Mouse (Mus musculus): Measurements from ENCODE around the gene Lpcat1. TPM values are rescaled to one million over a fixed set of nuclear protein-coding genes. Genes with fewer than 3 reads are reported as not detected.

Lpcat1 gene
- total RNA-seq (2021) = 10 to 100 TPM; 17.8 to 19.0 TPM
- long read RNA-seq, experiment 1, transcript Lpcat1-201 (14 exons, 3,675 nt) = major isoform, 24 of 26 reads
- long read RNA-seq, experiment 1, partial matches to known transcripts = 0 of 26 reads
- long read RNA-seq, experiment 1, other reads (novel, unspliced or antisense) = 2 of 26 reads
- long read RNA-seq, experiment 2, transcript Lpcat1-201 (14 exons, 3,675 nt) = major isoform, 19 of 27 reads
- long read RNA-seq, experiment 2, partial matches to known transcripts = 2 of 27 reads
- long read RNA-seq, experiment 2, other reads (novel, unspliced or antisense) = 4 of 27 reads

GRCm38 (mm10) chr13:73467034-73467420 is at the start of gene Lpcat1:
Lpcat1 (plus strand) TSS chr13:73467197.
- DNase-seq (ENCODE audit: low spot score in 2 of 2) = peak; percentile 87 to 88

- no peak for DNase-seq (ENCODE audit: low spot score in 2 of 2)
These were observed 49.3 kb upstream of the Lpcat1 start for GRCm38 (mm10) chr13:73417478-73418220.

GRCm38 (mm10) chr13:73418297-73418696 is 48.7 kb upstream of the Lpcat1 start:
- no peak for DNase-seq (ENCODE audit: low spot score in 2 of 2)

GRCm38 (mm10) chr13:73419244-73419643 is 47.8 kb upstream of the Lpcat1 start:
- DNase-seq (ENCODE audit: low spot score in 2 of 2) = no peak

DNA sequence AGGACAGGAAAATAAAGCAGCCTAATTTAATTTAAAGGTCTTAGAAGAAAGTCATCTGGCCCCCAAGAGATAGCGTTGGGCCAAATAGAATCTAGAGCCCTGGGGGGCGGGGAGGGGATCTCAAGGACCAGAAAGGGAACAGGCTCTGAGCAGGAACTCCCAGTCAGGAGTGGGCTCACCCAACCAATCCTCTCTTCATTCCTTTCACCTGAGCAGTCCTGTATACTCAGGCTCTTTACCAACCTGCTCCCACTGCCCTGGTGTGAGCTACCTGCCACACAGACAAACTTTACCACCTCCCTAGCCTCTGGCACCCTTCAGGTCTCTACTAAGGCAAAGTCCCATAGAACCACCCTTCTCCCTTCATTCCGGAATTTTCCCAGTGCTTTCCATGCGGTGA is 44.0 kb upstream of the Lpcat1 start:
- no peak for DNase-seq (ENCODE audit: low spot score in 2 of 2)

DNA sequence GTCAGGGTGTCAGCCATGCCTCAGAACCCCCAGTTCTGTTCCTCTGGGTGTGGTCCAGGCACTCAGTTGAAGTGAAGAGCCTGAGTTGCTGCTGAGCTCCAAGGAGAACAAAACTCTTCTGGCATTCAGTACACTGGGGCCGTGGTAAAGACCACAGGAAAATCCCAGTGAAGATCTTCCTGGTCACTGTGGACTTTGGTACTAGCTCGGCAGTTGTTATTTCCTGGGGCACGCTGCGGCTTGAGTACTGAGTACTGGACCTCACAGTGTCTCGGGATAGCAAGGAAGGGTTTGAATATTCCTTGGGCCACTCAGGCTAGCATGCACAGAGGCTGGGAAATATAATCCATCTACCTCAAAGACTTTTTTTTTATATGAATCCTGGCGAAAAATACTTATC is 42.0 kb upstream of the Lpcat1 start:
- no peak for DNase-seq (ENCODE audit: low spot score in 2 of 2)

GRCm38 (mm10) chr13:73425839-73426490 is 41.0 kb upstream of the Lpcat1 start:
- DNase-seq (ENCODE audit: low spot score in 2 of 2) = peak; percentile 41 to 66

GRCm38 (mm10) chr13:73426587-73426986 is 40.4 kb upstream of the Lpcat1 start:
- DNase-seq (ENCODE audit: low spot score in 2 of 2) = no peak

GRCm38 (mm10) chr13:73429605-73430321 is 37.2 kb upstream of the Lpcat1 start:
- DNase-seq (ENCODE audit: low spot score in 2 of 2) = no peak

- no peak for DNase-seq (ENCODE audit: low spot score in 2 of 2)
These were observed 34.4 kb upstream of the Lpcat1 start for GRCm38 (mm10) chr13:73432466-73433149.

- no peak for DNase-seq (ENCODE audit: low spot score in 2 of 2)
These were observed 33.1 kb upstream of the Lpcat1 start for GRCm38 (mm10) chr13:73433681-73434535.

DNA sequence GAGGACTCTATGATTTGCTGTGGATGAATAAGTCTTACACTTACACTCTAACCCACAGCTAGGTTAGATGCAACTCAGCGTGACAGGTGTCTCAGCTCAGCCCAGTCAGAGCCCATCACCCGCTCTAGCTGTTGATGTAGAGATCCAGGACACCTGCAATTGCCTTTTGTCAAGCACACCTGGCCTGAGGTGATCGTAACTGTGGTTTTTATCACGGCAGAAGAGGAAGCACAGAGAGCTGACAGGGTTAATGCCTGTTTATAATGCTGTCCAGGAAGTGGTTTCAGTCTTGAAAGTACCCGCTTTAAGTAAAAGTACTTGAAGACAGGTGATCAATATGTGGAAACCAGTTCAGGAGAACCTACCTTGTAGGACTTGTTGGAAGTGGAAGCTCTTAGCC is 32.3 kb upstream of the Lpcat1 start:
- no peak for DNase-seq (ENCODE audit: low spot score in 2 of 2)

DNA sequence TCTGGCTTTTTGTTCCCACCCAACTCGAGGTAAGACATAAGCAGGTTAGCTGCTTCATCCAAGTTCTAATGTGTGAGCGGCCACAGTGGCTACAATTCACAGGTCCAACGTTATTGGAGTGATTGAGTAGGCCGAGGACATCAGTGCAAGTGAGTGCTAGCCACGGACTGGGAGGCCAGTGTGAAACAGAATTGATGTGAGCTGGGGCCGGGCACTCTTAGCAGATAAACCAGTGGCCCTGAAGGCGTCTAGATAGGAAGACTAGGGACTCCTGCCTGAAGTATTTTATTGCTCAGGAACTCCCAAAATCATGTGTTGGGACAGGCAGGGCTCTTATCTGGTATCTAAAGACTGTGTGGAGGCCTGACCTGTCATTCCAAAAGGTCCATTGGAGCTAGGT is 31.3 kb upstream of the Lpcat1 start:
- DNase-seq (ENCODE audit: low spot score in 2 of 2) = no peak

GRCm38 (mm10) chr13:73439057-73439456 is 27.9 kb upstream of the Lpcat1 start:
- no peak for DNase-seq (ENCODE audit: low spot score in 2 of 2)

DNA sequence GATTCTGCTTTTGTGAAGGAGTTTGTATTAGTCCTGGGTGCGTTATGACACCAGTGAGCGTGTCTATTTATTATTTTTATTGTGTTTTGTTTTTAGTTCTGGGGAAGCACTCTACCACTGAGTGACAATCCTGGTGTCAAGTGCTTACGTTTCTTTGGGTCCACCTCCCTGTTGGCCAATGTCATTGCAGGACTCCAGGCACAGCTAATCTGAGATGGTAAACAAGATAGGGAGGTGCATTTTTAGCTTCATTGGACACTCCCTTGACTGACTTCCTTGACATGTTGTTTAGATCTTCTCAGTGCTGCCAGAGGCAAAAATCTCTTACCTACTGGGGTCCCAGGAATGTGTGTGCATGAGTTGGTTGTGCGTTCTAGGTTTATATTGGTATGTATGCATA is 26.0 kb upstream of the Lpcat1 start:
- no peak for DNase-seq (ENCODE audit: low spot score in 2 of 2)

- DNase-seq (ENCODE audit: low spot score in 2 of 2) = no peak
These were observed 25.3 kb upstream of the Lpcat1 start for GRCm38 (mm10) chr13:73441686-73442085.

- DNase-seq (ENCODE audit: low spot score in 2 of 2) = no peak
These were observed 24.6 kb upstream of the Lpcat1 start for GRCm38 (mm10) chr13:73442431-73442830.

- no peak for DNase-seq (ENCODE audit: low spot score in 2 of 2)
These were observed 23.7 kb upstream of the Lpcat1 start for GRCm38 (mm10) chr13:73443093-73443821.

DNA sequence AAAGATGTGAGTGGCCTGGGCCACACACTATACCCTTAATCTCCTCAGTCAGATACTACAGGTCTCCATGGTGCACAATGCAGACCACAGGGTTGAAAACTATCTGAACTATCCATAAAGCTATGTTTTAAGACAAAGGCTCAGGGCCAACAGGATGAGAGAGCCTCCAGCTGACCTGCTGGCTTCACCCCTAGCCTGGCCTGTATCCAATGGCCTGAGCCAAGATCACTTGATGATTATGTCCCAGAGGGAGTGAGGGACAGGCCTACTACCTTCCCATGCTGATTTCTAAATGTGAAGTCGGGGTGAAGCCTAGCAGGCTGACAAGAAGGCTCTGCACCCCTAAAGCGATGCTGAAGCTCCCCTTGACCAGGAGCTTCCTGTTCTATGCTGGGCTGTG is 21.9 kb upstream of the Lpcat1 start:
- DNase-seq (ENCODE audit: low spot score in 2 of 2) = peak in 1 of 2 experiments; percentile 34

Measured in gastrocnemius, postnatal 4 days (tissue).